Mouse (Mus musculus) CH12.LX (cell line): Measurements from ENCODE around the gene Dner. TPM values are rescaled to one million over a fixed set of nuclear protein-coding genes. Genes with fewer than 3 reads are reported as not detected.

Experiments used
- DNase-seq: peaks from one replicate; pipeline ENCODE4 v3.0.0-alpha.2; 2013; ENCODE audit errors: extremely low read depth
- H3K27ac ChIP-seq: 2 replicates; pipeline ENCODE4 v1.5.1; 2012; ENCODE audit warnings: low read depth, mild to moderate bottlenecking, control low read depth, moderate library complexity; ENCODE audit not compliant: insufficient read depth
- H3K27me3 ChIP-seq: replicated peaks from 2 replicates; pipeline ENCODE3; 2012; ENCODE audit warnings: inconsistent platforms
- H3K36me3 ChIP-seq, 2 experiments: replicated peaks in 1 of 2; 2 replicates each; pipeline versions ENCODE3 to v1.6.1; 2012; ENCODE audit warnings: inconsistent platforms in 1 of 2, low read length in 1 of 2, mild to moderate bottlenecking in 1 of 2, mixed read lengths in 1 of 2, moderate library complexity in 1 of 2; ENCODE audit not compliant: control insufficient read depth in 1 of 2, insufficient read depth in 1 of 2
- H3K4me1 ChIP-seq, 2 experiments: 2 replicates each; pipeline ENCODE4 v1.6.1; 2012; ENCODE audit warnings: inconsistent platforms in 1 of 2, moderate library complexity in 1 of 2; ENCODE audit not compliant: insufficient read depth in 2 of 2, control insufficient read depth in 1 of 2
- H3K4me2 ChIP-seq: 2 replicates; pipeline ENCODE4 v1.6.1; 2012; ENCODE audit warnings: low read depth, mild to moderate bottlenecking, control low read depth; ENCODE audit not compliant: poor library complexity, insufficient read depth, severe bottlenecking
- H3K4me3 ChIP-seq, 3 experiments: fragments of 150-350 bp in 1 of 3; sonication (generic) in 1 of 3; replicated peaks in 1 of 3; 2 replicates each; pipeline versions ENCODE3 to v1.5.1; 2011 to 2012; ENCODE audit warnings: low read depth in 2 of 3, low read length in 2 of 3, mild to moderate bottlenecking in 2 of 3, moderate library complexity in 2 of 3, control low read depth in 1 of 3, improper control_type of control experiment in 1 of 3, inconsistent platforms in 1 of 3, mixed read lengths in 1 of 3; ENCODE audit not compliant: poor library complexity in 1 of 3
- H3K79me2 ChIP-seq: replicated peaks from 2 replicates; pipeline ENCODE4 v1.6.1; 2012; ENCODE audit warnings: mild to moderate bottlenecking, moderate library complexity; ENCODE audit not compliant: control insufficient read depth, poor library complexity, insufficient read depth, severe bottlenecking; ENCODE audit errors: extremely low read depth
- H3K9ac ChIP-seq: 2 replicates; pipeline ENCODE4 v1.6.1; 2012; ENCODE audit warnings: low read depth, mild to moderate bottlenecking, control low read depth, moderate library complexity; ENCODE audit not compliant: insufficient read depth
- H3K9me3 ChIP-seq: replicated peaks from 2 replicates; pipeline ENCODE3; 2012; ENCODE audit warnings: low read length, inconsistent platforms, mixed read lengths
- BHLHE40 ChIP-seq: IDR thresholded peaks from 2 replicates; pipeline ENCODE4 v1.6.1; 2011; ENCODE audit warnings: mild to moderate bottlenecking, low read depth, low read length, improper control_type of control experiment
- CHD2 ChIP-seq: IDR thresholded peaks from 2 replicates; pipeline ENCODE4 v1.6.1; 2011; ENCODE audit warnings: low read length, improper control_type of control experiment
- ETS1 ChIP-seq: conservative IDR thresholded peaks from 2 replicates; pipeline ENCODE4 v1.6.1; 2012; ENCODE audit warnings: low read depth, mild to moderate bottlenecking, inconsistent platforms, low read length, improper control_type of control experiment, moderate library complexity
- GABPA ChIP-seq: IDR thresholded peaks from 2 replicates; pipeline ENCODE4 v1.6.1; 2012; ENCODE audit warnings: low read depth, low read length, improper control_type of control experiment, inconsistent platforms; ENCODE audit not compliant: insufficient replicate concordance
- HCFC1 ChIP-seq: IDR thresholded peaks from 2 replicates; pipeline ENCODE4 v1.6.1; 2012; ENCODE audit warnings: low read depth, mild to moderate bottlenecking, inconsistent platforms, low read length, improper control_type of control experiment
- IRF4 ChIP-seq: IDR thresholded peaks from 2 replicates; pipeline ENCODE4 v1.6.1; 2014; ENCODE audit warnings: low read depth, mild to moderate bottlenecking, inconsistent platforms, low read length, improper control_type of control experiment
- JUND ChIP-seq: conservative IDR thresholded peaks from 2 replicates; pipeline ENCODE4 v1.6.1; 2011; ENCODE audit warnings: low read depth, low read length, improper control_type of control experiment
- KAT2A ChIP-seq: IDR thresholded peaks from 2 replicates; pipeline ENCODE4 v1.6.1; 2012; ENCODE audit warnings: low read length, improper control_type of control experiment, inconsistent platforms; ENCODE audit not compliant: insufficient replicate concordance
- MAFK ChIP-seq: IDR thresholded peaks from 2 replicates; pipeline ENCODE4 v1.6.1; 2011; ENCODE audit warnings: low read length, improper control_type of control experiment; ENCODE audit not compliant: insufficient replicate concordance
- MAX ChIP-seq: IDR thresholded peaks from 2 replicates; pipeline ENCODE4 v1.6.1; 2011; ENCODE audit warnings: low read length, improper control_type of control experiment
- MAZ ChIP-seq: IDR thresholded peaks from 2 replicates; pipeline ENCODE4 v1.6.1; 2012; ENCODE audit warnings: low read depth, mild to moderate bottlenecking, inconsistent platforms, low read length, improper control_type of control experiment, moderate library complexity
- MYC ChIP-seq: IDR thresholded peaks from 2 replicates; pipeline ENCODE4 v1.6.1; 2011; ENCODE audit warnings: low read depth, mild to moderate bottlenecking, improper control_type of control experiment, low read length
- NELFE ChIP-seq: IDR thresholded peaks from 2 replicates; pipeline ENCODE4 v1.6.1; 2011; ENCODE audit warnings: low read depth, low read length, improper control_type of control experiment
- NRF1 ChIP-seq: IDR thresholded peaks from 2 replicates; pipeline ENCODE4 v1.6.1; 2014; ENCODE audit warnings: low read depth, mild to moderate bottlenecking, inconsistent platforms, low read length, improper control_type of control experiment, moderate library complexity
- POLR2AphosphoS2 ChIP-seq: IDR thresholded peaks from 2 replicates; pipeline ENCODE4 v1.6.1; 2011; ENCODE audit warnings: low read depth, low read length, improper control_type of control experiment
- RAD21 ChIP-seq: IDR thresholded peaks from 2 replicates; pipeline ENCODE4 v1.6.1; 2011; ENCODE audit warnings: low read depth, mild to moderate bottlenecking, low read length, improper control_type of control experiment, moderate library complexity
- SIN3A ChIP-seq: IDR thresholded peaks from 2 replicates; pipeline ENCODE4 v1.6.1; 2012; ENCODE audit warnings: low read length, improper control_type of control experiment, inconsistent platforms
- SMC3 ChIP-seq: IDR thresholded peaks from 2 replicates; pipeline ENCODE4 v1.6.1; 2011; ENCODE audit warnings: low read depth, low read length, improper control_type of control experiment
- USF1 ChIP-seq: IDR thresholded peaks from 2 replicates; pipeline ENCODE4 v1.6.1; 2014; ENCODE audit warnings: low read depth, mild to moderate bottlenecking, inconsistent platforms, low read length, improper control_type of control experiment
- USF2 ChIP-seq: conservative IDR thresholded peaks from 2 replicates; pipeline ENCODE4 v1.6.1; 2011; ENCODE audit warnings: low read depth, low read length, improper control_type of control experiment
- ZKSCAN1 ChIP-seq: IDR thresholded peaks from 2 replicates; pipeline ENCODE4 v1.6.1; 2012; ENCODE audit warnings: low read depth, inconsistent platforms, low read length, improper control_type of control experiment, borderline replicate concordance
- ZNF384 ChIP-seq: IDR thresholded peaks from 2 replicates; pipeline ENCODE4 v1.6.1; 2012; ENCODE audit warnings: low read depth, low read length, improper control_type of control experiment, inconsistent platforms
- dilution Hi-C: fragments of 300-500 bp; cut with MboI; formaldehyde crosslinking; loops from 2 replicates; pipeline ENCODE4 v1.14.3; 2020; ENCODE audit warnings: low sequenced_read_pairs; ENCODE audit not compliant: extremely low pct_unique_long_range_greater_than_20kb, extremely low pct_ligation_motif_present
- in situ Hi-C: fragments of 300-500 bp; cut with MboI; formaldehyde crosslinking; loops from 3 replicates; pipeline ENCODE4 v1.14.3; 2019; ENCODE audit warnings: low sequenced_read_pairs, low pct_ligation_motif_present, low pct_unique_long_range_greater_than_20kb, mixed read lengths
- polyA plus RNA-seq: library from polyadenylated mRNA; unstranded; fragments of >175 nt; gene quantifications from 2 replicates; pipeline ENCODE4 v1.2.1, GENCODE M21; 2012; ENCODE audit warnings: low read depth; ENCODE audit not compliant: insufficient read length
- total RNA-seq, 2 experiments: library from RNA; depleted of rRNA; stranded (reverse); fragments of 300-350 nt in 1 of 2; fragments of >200 nt in 1 of 2; gene quantifications; 2 replicates each; pipeline ENCODE4 v1.2.3; 2012 to 2014

Gene Dner
- total and polyA plus RNA-seq, 3 experiments, result not detected

DNA sequence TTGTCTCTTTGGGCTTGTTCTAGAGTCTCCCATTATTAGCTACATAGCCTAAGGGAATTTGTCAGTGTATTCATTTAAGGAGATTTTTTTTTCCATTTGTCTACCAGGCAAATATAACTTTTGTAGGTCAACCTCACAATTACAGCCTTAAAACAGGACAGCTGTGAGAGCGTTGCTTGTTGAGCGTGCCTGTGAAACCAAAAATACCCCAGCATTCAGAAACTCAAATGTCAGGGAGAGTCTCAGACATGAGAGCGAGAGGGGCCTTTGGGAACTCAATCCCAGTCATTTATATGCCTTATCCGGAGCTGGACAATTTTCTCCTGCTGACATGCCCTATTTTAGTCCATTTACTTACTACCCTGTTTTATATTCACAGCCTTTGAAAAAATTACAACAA is 134.6 kb downstream of the Dner start:
- no peak for TF ChIP-seq CHD2
- no peak for TF ChIP-seq MYC
- no peak for TF ChIP-seq MAZ
- TF ChIP-seq NRF1, result no peak
- TF ChIP-seq MAFK, result no peak
- TF ChIP-seq IRF4, result no peak
- TF ChIP-seq JUND, result no peak
- TF ChIP-seq ETS1, result no peak
- TF ChIP-seq, all 38 proteins: peak for 0
- Histone ChIP-seq H3K4me2 (no peak overlapping the region), H3K9me3 (no peaks in the 10 kb centered on the region), H3K4me1 (peaks cover 0 to 17% of the 10 kb centered on the region in 2 experiments; a peak in 2 of 4 replicates), H3K27me3 (no peaks in the 10 kb centered on the region), H3K36me3 (no peaks in the 10 kb centered on the region), H3K9ac (no peak overlapping the region), H3K4me3 (no peak overlapping the region), H3K27ac (no peak overlapping the region), H3K79me2 (no peaks in the 10 kb centered on the region)
- DNase-seq, result no peak
- in situ Hi-C loops, result no loop called here
- dilution Hi-C loops, result no loop called here

DNA sequence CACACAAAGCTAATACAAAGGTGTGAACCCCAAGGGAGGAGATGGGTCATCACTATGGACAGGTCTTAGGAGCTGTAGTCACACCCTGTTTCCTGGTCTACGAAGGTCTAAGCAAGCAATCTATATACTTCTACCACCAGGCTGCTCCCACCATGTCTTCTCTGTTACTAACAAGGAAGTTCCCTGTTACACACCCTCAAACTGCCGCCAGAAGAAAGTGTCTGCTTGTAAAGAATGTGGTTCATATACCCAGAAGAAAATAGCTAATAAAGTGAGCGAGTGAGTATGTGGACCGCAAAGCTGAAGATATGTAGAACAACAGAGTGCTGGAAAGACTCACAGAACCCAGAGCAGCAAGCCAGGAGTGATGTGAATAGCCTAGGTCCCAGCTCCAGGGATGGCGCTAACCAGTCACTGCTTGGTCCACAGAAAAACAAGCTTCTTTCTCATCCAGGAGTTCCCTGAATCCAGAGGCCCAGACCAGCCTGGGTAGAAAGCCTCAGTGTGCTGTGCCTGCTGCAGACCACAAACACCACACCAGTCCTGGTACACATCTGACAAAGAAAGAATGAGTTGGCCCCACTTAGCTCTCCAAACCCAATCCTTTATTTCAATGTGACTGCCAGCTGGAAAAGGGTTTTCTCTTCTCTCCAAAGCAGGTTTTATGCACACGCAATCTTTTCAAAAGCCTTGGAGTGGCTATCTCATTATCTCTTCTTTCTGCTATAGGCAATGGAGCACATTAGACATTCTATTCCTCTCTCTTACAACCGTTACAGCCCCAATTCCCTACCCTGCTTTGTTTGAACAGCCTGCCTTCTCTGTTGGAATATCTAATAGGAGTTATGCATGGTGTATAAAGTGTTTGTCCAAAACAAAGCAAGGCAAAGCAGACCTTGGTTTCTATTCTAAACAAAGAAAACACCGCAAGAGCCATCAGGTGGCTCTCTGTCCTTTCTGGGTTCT is 139.2 kb downstream of the Dner start:
- in situ Hi-C loops (no loop called here), dilution Hi-C loops (no loop called here)

DNA sequence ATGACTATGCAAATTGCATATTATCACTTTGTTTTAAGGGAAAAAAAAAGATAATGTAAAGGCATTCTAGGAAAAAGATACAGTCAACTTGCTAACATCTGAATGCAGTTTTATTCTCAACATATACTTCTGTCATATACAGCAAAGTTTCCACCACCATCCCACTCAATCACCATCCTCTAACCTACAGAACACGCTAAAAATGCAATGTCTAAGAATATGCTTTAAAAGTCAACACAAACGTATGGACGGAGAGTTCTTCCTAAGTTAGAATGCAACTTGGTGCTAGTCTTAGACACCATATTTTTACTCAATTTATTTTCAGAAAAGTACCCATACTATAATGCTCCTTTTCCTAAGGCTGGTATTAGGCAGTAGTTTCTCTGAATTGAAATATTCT is 144.0 kb downstream of the Dner start:
- Histone ChIP-seq H3K9ac (no peak overlapping the region), H3K4me2 (no peak overlapping the region), H3K27ac (no peak overlapping the region), H3K4me1 (no peaks in the 10 kb centered on the region), H3K79me2 (no peaks in the 10 kb centered on the region), H3K36me3 (no peaks in the 10 kb centered on the region), H3K9me3 (no peaks in the 10 kb centered on the region), H3K4me3 (no peak overlapping the region), H3K27me3 (no peaks in the 10 kb centered on the region)
- in situ Hi-C loops, result no loop called here
- DNase-seq, result no peak
- dilution Hi-C loops, result no loop called here
- TF ChIP-seq MAX (no peak), JUND (no peak), HCFC1 (no peak), NELFE (no peak), SIN3A (no peak), GABPA (no peak), USF2 (no peak), SMC3 (no peak), KAT2A (no peak), ZKSCAN1 (no peak), ZNF384 (no peak), RAD21 (no peak), POLR2AphosphoS2 (no peak), BHLHE40 (no peak), IRF4 (no peak), USF1 (no peak)

More for the DNA sequence above, 139.2 kb downstream of the Dner start:
- Histone ChIP-seq H3K27me3 (no peaks in the 10 kb centered on the region), H3K79me2 (no peaks in the 10 kb centered on the region), H3K4me1 (peaks cover 0 to 8% of the 10 kb centered on the region in 2 experiments; a peak in 2 of 4 replicates), H3K9me3 (no peaks in the 10 kb centered on the region), H3K9ac (no peak overlapping the region), H3K4me3 (no peak overlapping the region), H3K36me3 (no peaks in the 10 kb centered on the region), H3K27ac (no peak overlapping the region), H3K4me2 (no peak overlapping the region)
- no peak for DNase-seq
- no peak for TF ChIP-seq JUND
- TF ChIP-seq HCFC1, result no peak
- TF ChIP-seq USF1, result no peak
- TF ChIP-seq POLR2AphosphoS2, result no peak
- TF ChIP-seq GABPA, result no peak
- TF ChIP-seq SMC3, result no peak
- TF ChIP-seq MAFK, result no peak
- no peak for TF ChIP-seq ZKSCAN1
